In the genomic region with DNA sequence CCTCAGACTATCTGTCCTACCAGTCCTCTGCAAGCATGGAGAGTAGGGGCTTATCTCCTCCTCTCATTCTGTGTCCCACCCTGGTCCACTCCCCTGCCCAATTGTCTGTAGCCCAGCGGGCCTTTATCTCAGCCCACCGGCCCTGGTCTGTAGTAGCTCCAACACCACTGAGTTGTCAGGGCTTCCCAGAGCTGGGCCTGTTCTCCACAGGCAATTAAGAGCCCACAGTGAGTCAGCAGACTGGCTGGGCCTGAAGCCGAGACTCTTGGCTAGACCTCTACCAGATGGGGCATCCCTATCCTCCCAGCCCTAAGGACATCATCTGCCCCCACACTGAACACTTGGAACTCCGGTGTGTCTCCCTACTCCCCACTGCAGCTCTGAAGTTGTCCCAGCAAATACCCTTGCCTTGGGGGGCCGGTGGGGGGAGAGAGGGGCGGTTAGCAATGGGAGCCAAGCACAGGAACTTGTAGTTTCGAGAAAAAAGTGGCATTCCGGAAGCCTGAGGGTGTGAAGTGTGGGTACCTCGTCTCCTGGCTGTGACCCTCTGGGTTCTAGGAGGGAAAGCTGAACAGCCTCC, we compare ENCODE assay signal across 8 mouse cellular contexts.
DNase-seq lines count a peak whose midpoint lies in the region; ATAC-seq lines count a peak whose summit lies in the region.

No protein-coding gene starts in this region.

- intact Hi-C loops in left cerebral cortex, postnatal 36 days (cut with DNase I): no loop called here

- DNase-seq in left cerebral cortex, postnatal 36 days (ENCODE audit: low spot score in 2 of 2): peak; percentile 64 to 74
- DNase-seq in left cerebral cortex, adult 11 months (ENCODE audit: low spot score): no peak
- peak; percentile 83 for DNase-seq in c-Kit-positive CD71-positive TER-119-negative erythroid progenitor cells, embryonic 14.5 days (ENCODE audit: low read depth)
- DNase-seq in liver, embryonic 11.5 days (ENCODE audit: low spot score): peak; percentile 69
- no peak for DNase-seq in thymus, postnatal 36 days
- no peak for DNase-seq in testis, postnatal 14 days (ENCODE audit: low spot score)

- H3K36me3 ChIP-seq in liver, embryonic 11.5 days (ENCODE audit: control insufficient read depth, insufficient read depth, low read length): no peaks in the 10 kb centered on the region
- H3K36me3 ChIP-seq in forebrain, embryonic 16.5 days (ENCODE audit: control insufficient read depth, insufficient read depth): no peaks in the 10 kb centered on the region

- no peaks in the 10 kb centered on the region for H3K27me3 ChIP-seq in liver, embryonic 11.5 days (replicated peaks; ENCODE audit: control insufficient read depth, insufficient read depth, low read length)
- no peaks in the 10 kb centered on the region for H3K27me3 ChIP-seq in forebrain, embryonic 16.5 days (replicated peaks; ENCODE audit: control insufficient read depth, insufficient read depth, low read length)

- H3K4me1 ChIP-seq in liver, embryonic 11.5 days (replicated peaks; ENCODE audit: control insufficient read depth, insufficient read depth, low read length): peaks cover 38% of the 10 kb centered on the region
- H3K4me1 ChIP-seq in forebrain, embryonic 16.5 days (replicated peaks; ENCODE audit: control insufficient read depth, insufficient read depth, low read length): peaks cover 3% of the 10 kb centered on the region

- ATAC-seq in erythroid progenitor cell, adult 5-6 weeks (replicated peaks; ENCODE audit: low FRiP score, poor library complexity, severe bottlenecking): peak; percentile 91
- peak; percentile 100 for ATAC-seq in liver, embryonic 11.5 days (replicated peaks; ENCODE audit: low FRiP score)
- ATAC-seq in forebrain, embryonic 16.5 days: no peak

- H3K9me3 ChIP-seq in liver, embryonic 11.5 days (ENCODE audit: control insufficient read depth, low read length): no peaks in the 10 kb centered on the region
- H3K9me3 ChIP-seq in forebrain, embryonic 16.5 days (ENCODE audit: control insufficient read depth, low read length): no peaks in the 10 kb centered on the region

- H3K4me2 ChIP-seq in liver, embryonic 11.5 days: peak overlapping the region; percentile 51
- no peak overlapping the region for H3K4me2 ChIP-seq in forebrain, embryonic 16.5 days (ENCODE audit: low read length)

- WGBS in liver, embryonic 11.5 days: 53% methylated on average over 9 of the region's 9 CpGs
- 86% methylated on average over 9 of the region's 9 CpGs for WGBS in forebrain, embryonic 16.5 days

- peak overlapping the region; percentile 46 for H3K9ac ChIP-seq in liver, embryonic 11.5 days (ENCODE audit: low read depth, low read length)
- H3K9ac ChIP-seq in forebrain, embryonic 16.5 days (replicated peaks; ENCODE audit: low read depth, low read length): no peak overlapping the region

- H3K4me3 ChIP-seq in liver, embryonic 11.5 days (ENCODE audit: low read depth, low read length): peak overlapping the region; percentile 4; the same call in 1 of the 2 replicates
- H3K4me3 ChIP-seq in forebrain, embryonic 16.5 days (replicated peaks; ENCODE audit: low read length): no peak overlapping the region

- peak overlapping the region; percentile 87 for H3K27ac ChIP-seq in liver, embryonic 11.5 days (ENCODE audit: low read depth, low read length)
- H3K27ac ChIP-seq in forebrain, embryonic 16.5 days (ENCODE audit: low read length): no peak overlapping the region

Comparison
In these comparisons a context has a peak if more than half of its experiments do, and no peak if none do; other contexts are left out.
1. DNase-seq: peak in left cerebral cortex, postnatal 36 days (2 of 2), c-Kit-positive CD71-positive TER-119-negative erythroid progenitor cells, embryonic 14.5 days (single experiment) and liver, embryonic 11.5 days (single experiment); none in left cerebral cortex, adult 11 months (single experiment), thymus, postnatal 36 days (0 of 2) and testis, postnatal 14 days (single experiment).